Mouse (Mus musculus): Measurements from ENCODE around the gene Nlrp14.
"Not testable (repeated sequence)": the region's sequence is repeated elsewhere in the genome, so short reads cannot be mapped to it uniquely, and the experiment has no call there.

Gene Nlrp14

DNA sequence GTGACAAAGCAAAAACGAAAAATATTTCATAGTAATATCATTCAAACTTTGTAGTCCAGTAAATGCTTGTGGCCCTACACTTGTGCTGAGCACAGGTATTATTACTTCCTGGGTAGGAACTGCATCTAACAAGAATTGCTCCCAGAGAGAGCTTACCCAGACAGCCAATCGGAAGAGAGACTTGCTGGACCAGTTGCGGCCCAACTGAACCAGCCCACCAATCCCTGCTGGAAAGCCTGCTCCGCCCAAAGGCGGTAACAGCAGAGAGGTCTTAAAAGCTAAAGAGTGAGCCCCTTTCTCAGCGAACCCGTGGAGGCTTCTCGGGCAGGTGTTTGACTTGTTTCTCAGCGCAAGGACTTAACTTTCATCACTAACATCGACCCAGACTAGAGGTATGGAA lies at the start of gene Nlrp14:
Gene Nlrp14 (plus strand): TSS at position 301 of the 400 bp plus-strand sequence.
- DNase-seq (ENCODE audit: low spot score): no peak

GRCm38 (mm10) chr7:107130983-107131382 lies 35.8 kb upstream of the Nlrp14 start, which contains the start of gene Olfr715:
Gene Olfr715, minus strand, starts transcription at chr7:107131083.
- not testable (repeated sequence) for DNase-seq (ENCODE audit: low spot score)

- not testable (repeated sequence) for DNase-seq (ENCODE audit: low spot score)
These were observed 28.8 kb upstream of the Nlrp14 start, which contains the start of gene Olfr716 for GRCm38 (mm10) chr7:107138027-107138426. Gene Olfr716, plus strand, starts transcription at chr7:107138327.

DNA sequence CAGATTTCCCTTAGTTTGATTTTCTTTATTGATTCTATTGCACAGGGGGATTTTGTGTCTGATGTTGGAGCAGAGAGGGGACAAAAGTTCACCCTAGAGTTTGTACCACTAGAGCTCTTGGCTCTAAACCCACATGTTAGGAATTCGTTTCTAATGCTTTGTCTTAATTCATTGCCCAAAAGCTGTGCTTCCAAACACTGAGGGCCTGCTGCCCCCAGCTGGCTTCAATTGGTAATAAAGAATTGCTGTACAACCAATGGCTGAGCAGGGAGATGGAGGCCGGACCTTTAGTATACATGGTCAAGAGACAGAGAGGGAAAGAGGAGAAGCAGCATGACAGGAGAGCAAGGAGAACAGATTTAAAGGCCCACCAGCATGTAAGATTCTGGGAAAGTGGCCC lies 13.6 kb downstream of the Nlrp14 start:
- DNase-seq (ENCODE audit: low spot score): no peak

DNA sequence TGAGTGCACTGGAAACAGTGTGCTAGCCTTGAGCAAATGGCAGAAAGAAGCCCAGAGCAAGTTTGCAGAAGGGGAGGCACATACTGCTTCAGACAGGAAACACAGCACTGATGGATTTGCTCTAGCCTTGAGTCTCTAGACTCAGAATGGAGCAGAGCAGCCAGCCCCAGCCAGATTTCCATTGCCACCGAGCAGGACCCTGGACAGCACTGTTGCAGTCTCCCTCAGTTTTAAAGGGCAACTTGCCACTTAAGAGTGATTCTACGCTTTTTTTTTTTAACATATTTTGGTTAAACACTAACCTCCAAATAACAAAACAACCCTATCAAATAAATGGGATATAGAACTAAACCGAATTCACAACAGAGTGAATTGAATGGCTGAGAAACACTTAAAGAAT lies 35.0 kb downstream of the Nlrp14 start:
- no peak for DNase-seq (ENCODE audit: low spot score)

- no peak for DNase-seq (ENCODE audit: low spot score)
These were observed 41.1 kb downstream of the Nlrp14 start for GRCm38 (mm10) chr7:107207843-107208242.

DNA sequence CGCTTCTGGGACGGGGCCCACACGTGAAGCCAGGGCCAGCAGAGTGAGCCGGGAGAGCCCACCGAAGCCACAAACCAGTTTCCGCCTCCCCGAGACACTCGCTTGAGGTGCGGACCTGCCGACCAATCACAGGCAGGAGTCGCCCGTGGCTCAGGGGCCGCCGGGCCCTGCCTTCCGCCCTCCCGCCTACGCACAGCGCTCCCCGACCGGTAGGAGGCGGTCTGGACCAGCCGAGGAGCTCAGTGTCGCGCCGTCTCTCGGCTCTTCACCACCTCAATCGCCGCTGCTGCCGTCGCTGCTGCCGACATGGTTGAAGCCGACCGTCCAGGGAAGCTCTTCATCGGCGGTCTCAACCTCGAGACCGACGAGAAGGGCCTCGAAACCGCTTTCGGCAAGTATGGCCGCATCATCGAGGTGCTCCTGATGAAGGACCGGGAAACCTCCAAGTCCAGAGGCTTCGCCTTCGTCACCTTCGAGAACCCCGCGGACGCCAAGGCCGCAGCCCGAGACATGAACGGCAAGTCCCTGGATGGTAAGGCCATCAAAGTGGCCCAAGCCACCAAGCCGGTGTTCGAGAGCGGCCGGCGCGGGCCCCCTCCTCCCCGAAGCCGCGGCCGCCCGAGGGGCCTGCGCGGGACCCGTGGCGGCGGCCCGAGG lies 42.5 kb downstream of the Nlrp14 start, which contains the start of gene Rbmxl2:
Gene Rbmxl2 (plus strand): TSS at position 242 of the 657 bp plus-strand sequence.
- no peak for DNase-seq (ENCODE audit: low spot score)

DNA sequence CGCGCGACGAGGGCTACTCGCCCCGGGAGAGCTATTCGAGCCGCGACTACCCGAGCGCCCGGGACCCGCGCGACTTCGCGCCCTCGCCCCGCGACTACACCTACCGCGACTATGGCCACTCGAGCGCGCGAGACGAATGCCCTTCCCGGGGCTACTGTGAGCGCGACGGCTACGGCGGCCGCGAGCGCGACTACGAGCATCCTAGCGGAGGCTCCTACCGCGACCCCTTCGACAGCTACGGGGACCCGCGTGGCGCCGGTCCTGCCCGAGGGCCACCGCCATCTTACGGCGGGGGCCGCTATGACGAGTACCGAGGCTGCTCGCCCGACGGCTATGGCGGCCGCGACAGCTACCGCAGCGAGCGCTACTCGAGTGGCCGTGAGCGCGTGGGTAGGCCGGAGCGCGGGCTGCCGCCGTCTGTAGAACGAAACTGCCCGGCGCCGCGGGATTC lies 43.4 kb downstream of the Nlrp14 start:
- DNase-seq (ENCODE audit: low spot score): no peak

- DNase-seq (ENCODE audit: low spot score): no peak
These were observed 48.9 kb downstream of the Nlrp14 start for GRCm38 (mm10) chr7:107215723-107216122.

DNA sequence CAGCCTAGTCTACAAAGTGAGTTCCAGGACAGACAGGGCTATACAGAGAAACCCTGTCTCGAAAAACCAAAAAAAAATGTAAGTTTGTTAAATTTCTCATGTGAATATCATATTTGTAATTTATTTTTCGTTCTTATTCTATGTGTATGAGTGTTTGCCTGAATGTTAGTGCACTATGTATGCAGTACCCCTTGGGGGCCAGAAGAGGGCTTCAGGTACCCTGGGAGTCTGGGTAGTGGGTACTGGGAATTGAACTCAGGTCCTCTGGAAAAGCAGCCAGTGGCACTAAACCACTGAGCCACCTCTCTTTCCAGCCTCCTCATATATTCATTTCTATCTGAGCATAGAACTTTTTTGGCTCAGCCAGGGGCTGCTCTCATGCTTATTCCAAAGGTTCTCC lies 50.1 kb downstream of the Nlrp14 start:
- no peak for DNase-seq (ENCODE audit: low spot score)

DNA sequence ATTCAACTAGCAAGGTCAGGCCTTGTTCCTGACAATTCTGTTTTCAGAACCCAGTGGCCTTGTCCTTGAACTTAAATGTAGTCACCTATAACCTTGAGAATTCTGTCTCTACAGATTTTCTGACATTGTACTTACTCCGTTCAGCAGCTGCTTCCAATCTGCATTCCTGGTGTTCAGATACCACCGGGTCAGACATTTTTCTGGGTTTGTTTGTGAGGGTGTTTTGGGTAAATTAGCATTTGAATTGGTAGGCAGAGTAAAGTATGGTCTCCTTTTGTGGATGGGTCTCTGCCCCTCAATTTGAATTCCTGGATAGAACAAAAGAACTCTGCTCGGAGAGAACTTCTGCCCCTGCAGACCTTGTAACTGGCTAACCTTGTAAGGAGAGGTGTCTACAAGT lies 70.1 kb downstream of the Nlrp14 start:
- no peak for DNase-seq (ENCODE audit: low spot score)

GRCm38 (mm10) chr7:107237498-107237897 lies 70.7 kb downstream of the Nlrp14 start:
- DNase-seq (ENCODE audit: low spot score): no peak

DNA sequence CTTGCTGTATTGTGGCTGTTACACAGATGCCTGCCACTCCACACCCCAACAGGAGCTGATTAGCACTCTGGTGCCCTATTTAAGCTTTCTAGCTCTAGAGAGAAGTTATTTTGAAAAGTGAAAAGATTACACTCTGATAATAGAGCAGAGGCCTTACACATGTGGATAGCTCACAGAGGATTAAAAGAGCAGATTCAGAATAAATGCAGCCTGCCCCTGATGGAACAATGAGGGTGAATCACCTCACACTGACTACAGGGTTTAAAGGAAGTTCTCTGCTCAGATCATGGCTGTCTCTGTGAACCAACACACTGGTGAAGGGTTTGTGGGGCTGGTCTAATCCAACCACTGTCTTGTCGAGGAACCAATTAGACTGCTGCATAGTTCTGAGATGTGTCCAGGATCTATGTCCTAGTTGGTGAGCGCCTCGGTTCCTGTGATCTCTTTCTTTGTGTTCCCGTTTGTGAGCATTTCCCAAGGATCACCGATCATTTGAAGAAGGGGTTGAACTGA lies 74.6 kb downstream of the Nlrp14 start:
- no peak for DNase-seq (ENCODE audit: low spot score)
